Mouse (Mus musculus): Measurements from ENCODE around the gene Rpl39l.
"Not testable (repeated sequence)": the region's sequence is repeated elsewhere in the genome, so short reads cannot be mapped to it uniquely, and the experiment has no call there.

Rpl39l gene

GRCm38 (mm10) chr16:10170005-10170404, at the start of gene Rpl39l:
Gene Rpl39l, plus strand, starts transcription at chr16:10170226.
- no peak for DNase-seq (ENCODE audit: low spot score in 2 of 2)

DNA sequence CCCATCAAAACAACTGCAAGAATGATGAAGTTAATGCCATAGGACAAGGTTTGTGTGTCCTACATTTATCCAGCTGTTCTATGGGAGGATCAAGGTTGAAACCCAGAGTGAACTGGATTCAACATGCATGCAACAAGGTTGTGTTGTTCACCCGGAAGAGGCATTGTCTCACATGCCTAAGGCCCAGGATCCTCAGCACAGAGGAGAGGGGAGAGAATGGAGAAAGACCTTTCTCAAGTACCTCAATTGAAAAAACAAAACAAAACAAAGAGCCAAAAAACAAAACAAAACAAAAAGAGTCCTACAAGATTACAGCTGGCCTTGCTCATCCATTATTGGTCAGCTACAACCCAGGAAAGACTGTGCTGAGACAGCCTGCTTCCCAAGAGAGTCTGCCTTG, 42.4 kb upstream of the Rpl39l start:
- no peak for DNase-seq (ENCODE audit: low spot score in 2 of 2)

DNA sequence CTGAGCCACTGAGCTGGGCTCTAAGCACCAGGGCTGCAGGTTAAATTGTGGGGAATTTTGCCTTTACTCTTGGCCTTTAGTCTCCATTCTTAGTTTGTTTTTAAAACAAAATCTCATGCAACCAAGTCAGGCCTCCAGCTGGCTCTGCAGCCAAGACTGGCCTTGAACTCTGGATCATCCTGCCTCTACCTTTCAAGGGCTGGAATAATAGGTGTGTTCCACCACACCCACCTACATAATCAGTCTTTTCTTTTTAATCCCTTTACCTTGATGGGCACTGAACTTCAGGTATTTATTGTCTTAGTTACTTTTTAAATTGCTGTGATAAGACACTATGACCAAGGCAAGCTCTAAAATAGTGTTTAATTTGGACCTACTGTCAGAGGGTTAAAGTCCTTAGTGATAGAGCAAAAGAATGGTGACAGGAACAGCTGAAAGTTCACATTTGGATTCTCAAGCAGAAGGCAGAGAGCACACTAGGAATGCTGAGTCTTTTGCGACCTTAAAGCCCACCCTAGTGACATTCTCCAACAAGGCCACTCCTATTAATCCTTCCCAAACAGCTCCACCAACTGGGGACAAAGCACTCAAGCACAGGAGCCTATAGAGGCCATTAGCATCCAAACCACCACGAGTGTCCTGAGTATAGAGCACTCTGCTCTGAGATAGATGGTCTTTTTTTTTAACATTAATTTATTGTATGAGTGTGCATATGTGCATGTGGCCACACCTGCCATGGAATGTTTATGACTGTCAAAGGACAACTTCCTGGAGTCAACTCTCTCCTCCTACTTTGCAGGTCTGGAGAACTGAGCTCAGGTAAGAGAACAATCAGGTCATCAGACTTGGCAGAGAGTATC, 40.7 kb upstream of the Rpl39l start:
- no peak for DNase-seq (ENCODE audit: low spot score in 2 of 2)

- no peak for DNase-seq (ENCODE audit: low spot score in 2 of 2)
These were observed 26.9 kb upstream of the Rpl39l start for GRCm38 (mm10) chr16:10143166-10143565.

GRCm38 (mm10) chr16:10147401-10147800, 22.6 kb upstream of the Rpl39l start:
- no peak for DNase-seq (ENCODE audit: low spot score in 2 of 2)

- no peak for DNase-seq (ENCODE audit: low spot score in 2 of 2)
These were observed 712 bp upstream of the Rpl39l start for GRCm38 (mm10) chr16:10169123-10169905.

DNA sequence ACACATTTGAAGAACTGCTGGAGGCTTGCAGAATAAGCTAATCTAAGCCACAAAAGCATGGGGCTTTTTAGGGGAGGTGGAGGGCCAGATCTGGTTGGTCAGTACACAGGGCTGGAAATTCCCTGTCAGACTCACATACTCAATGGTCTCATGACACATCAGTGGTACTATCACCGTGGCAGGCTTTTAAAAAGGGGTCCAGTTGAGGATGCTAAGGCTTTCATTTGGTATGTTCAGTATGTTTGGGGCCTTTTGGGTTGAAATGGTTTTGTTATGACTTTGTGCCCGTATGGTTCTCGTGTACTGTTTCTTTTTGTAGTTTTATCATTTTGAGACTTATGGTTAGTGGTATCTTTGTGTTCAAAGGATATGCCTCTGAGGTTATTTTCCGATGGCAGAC, 1.2 kb downstream of the Rpl39l start:
- DNase-seq (ENCODE audit: low spot score in 2 of 2): no peak

DNA sequence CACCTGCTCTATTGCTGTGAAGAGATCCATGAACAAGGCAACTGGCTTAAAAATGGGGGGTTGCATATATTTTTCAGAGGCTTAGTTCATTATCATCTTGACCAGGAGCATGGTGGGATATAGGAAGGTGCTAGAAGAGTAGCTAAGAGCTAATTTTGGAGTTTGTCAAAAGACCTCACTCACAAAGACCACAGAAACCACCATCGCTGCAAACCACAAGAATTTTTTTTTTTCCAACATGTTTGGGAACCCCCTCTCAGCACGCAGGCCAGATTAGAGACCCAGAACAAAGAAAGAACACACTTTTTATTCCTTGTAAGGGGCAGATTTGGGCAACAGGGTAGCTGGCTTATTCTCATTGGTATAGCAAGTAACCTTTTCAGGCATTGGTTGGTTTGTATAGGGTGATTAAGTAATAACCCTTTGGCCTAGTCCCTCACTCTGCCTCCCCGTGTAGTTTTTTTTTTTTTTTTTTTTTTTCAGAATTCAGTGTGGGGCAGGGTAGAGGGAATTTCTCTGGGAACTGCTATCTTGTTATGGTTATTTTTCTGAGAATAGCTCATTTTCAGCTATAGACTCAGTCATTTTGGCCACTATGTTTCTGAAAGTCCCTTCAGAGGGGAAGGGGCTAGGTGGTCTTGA, 2.3 kb downstream of the Rpl39l start:
- DNase-seq (ENCODE audit: low spot score in 2 of 2): no peak

GRCm38 (mm10) chr16:10187461-10187860, 17.4 kb downstream of the Rpl39l start:
- not testable (repeated sequence) for DNase-seq (ENCODE audit: low spot score in 2 of 2)

- peak in 1 of 2 experiments; percentile 51 for DNase-seq (ENCODE audit: low spot score in 2 of 2)
These were observed 22.9 kb downstream of the Rpl39l start, which contains the start of gene Atf7ip2 for GRCm38 (mm10) chr16:10192679-10193506. Gene Atf7ip2, plus strand, starts transcription at chr16:10192712.

GRCm38 (mm10) chr16:10208777-10209176, 38.8 kb downstream of the Rpl39l start:
- DNase-seq (ENCODE audit: low spot score in 2 of 2): no peak

- not testable (repeated sequence) for DNase-seq (ENCODE audit: low spot score in 2 of 2)
These were observed 46.3 kb downstream of the Rpl39l start for GRCm38 (mm10) chr16:10216366-10216765.

GRCm38 (mm10) chr16:10217020-10217419, 47.0 kb downstream of the Rpl39l start:
- DNase-seq (ENCODE audit: low spot score in 2 of 2): not testable (repeated sequence)
